Mouse (Mus musculus) lung, adult 2 months (tissue): Measurements from ENCODE around the gene Nop56.

Experiments used
- CTCF ChIP-seq: fragments of 200-500 bp; IDR thresholded peaks from 2 replicates; pipeline ENCODE4 v1.5.1; 2011; ENCODE audit warnings: mild to moderate bottlenecking, low read length, control low read depth; ENCODE audit not compliant: insufficient read depth
- POLR2A ChIP-seq: fragments of 200-500 bp; IDR thresholded peaks from 2 replicates; pipeline ENCODE4 v1.6.1; 2011; ENCODE audit warnings: low read depth, mild to moderate bottlenecking, control low read depth, low read length, borderline replicate concordance; ENCODE audit errors: extremely low read depth

DNA sequence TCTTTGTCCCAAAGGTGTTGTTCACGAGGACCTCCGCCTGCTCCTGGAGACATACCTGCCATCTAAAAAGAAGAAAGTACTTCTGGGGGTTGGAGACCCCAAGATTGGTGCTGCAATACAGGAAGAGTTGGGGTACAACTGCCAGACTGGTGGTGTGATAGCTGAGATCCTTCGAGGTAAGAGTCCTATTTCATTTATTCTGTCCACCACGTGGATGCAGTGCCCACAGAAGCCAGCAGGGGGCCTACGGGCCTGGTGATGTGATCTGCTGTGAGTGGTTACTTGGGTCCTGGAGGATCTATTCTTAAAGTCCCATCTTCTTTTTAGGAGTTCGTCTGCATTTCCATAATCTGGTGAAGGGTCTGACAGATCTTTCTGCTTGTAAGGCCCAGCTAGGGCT lies 1.4 kb downstream of the Nop56 start:
- peak; percentile 53 for TF ChIP-seq CTCF
- no peak for TF ChIP-seq POLR2A
